Mouse (Mus musculus) myocyte (in vitro differentiated cells): ENCODE measurements around the gene Dock4.

Experiments
- CEBPB ChIP-seq: IDR thresholded peaks from 2 replicates; pipeline ENCODE4 v1.6.1; 2011; ENCODE audit warnings: mild to moderate bottlenecking, moderate library complexity; ENCODE audit not compliant: poor library complexity, insufficient read depth, severe bottlenecking
- MAX ChIP-seq: IDR thresholded peaks from one replicate; pipeline ENCODE4 v1.6.1; 2011; ENCODE audit warnings: low read depth, mild to moderate bottlenecking, control low read depth
- MYOD1 ChIP-seq, 3 experiments: IDR thresholded peaks; one replicate each; pipeline ENCODE4 v1.6.1; 2011; ENCODE audit warnings: control low read depth in 2 of 3, low read depth in 2 of 3, mild to moderate bottlenecking in 2 of 3, moderate library complexity in 1 of 3; ENCODE audit not compliant: insufficient read length in 2 of 3, control insufficient read depth in 1 of 3
- MYOG ChIP-seq, 3 experiments: IDR thresholded peaks; one replicate each; pipeline ENCODE4 v1.6.1; 2011; ENCODE audit warnings: control low read depth in 2 of 3, low read depth in 2 of 3, mild to moderate bottlenecking in 2 of 3; ENCODE audit not compliant: insufficient read length in 2 of 3, control insufficient read depth in 1 of 3, insufficient read depth in 1 of 3
- POLR2A ChIP-seq: IDR thresholded peaks from one replicate; pipeline ENCODE4 v1.6.1; 2011; ENCODE audit warnings: low read depth, mild to moderate bottlenecking, control low read depth, moderate library complexity; ENCODE audit not compliant: insufficient read length
- POLR2AphosphoS2 ChIP-seq: IDR thresholded peaks from one replicate; pipeline ENCODE4 v1.6.1; 2011; ENCODE audit warnings: low read depth, control low read depth; ENCODE audit not compliant: insufficient read length
- REST ChIP-seq: IDR thresholded peaks from one replicate; pipeline ENCODE4 v1.6.1; 2011; ENCODE audit warnings: mild to moderate bottlenecking, control low read depth, moderate library complexity; ENCODE audit not compliant: insufficient read depth, insufficient read length
- SRF ChIP-seq: IDR thresholded peaks from one replicate; pipeline ENCODE4 v1.6.1; 2011; ENCODE audit warnings: low read depth; ENCODE audit not compliant: control insufficient read depth, insufficient read length
- TCF12 ChIP-seq: IDR thresholded peaks from one replicate; pipeline ENCODE4 v1.6.1; 2011; ENCODE audit warnings: mild to moderate bottlenecking, control low read depth; ENCODE audit not compliant: poor library complexity, insufficient read depth, severe bottlenecking
- TCF3 ChIP-seq: IDR thresholded peaks from one replicate; pipeline ENCODE4 v1.6.1; 2011; ENCODE audit warnings: low read depth, control low read depth; ENCODE audit not compliant: insufficient read length
- USF1 ChIP-seq: IDR thresholded peaks from one replicate; pipeline ENCODE4 v1.6.1; 2011; ENCODE audit warnings: low read depth, mild to moderate bottlenecking, control low read depth, moderate library complexity

GRCm38 (mm10) chr12:40870387-40870786 is 424.6 kb downstream of the Dock4 start:
- TF ChIP-seq CEBPB (no peak), MAX (no peak), POLR2A (no peak), POLR2AphosphoS2 (no peak), MYOG (IDR thresholded peaks at IDR 0.05; ENCODE audit: control insufficient read depth in 1 of 3, insufficient read depth in 1 of 3, insufficient read length in 2 of 3, low read depth in 2 of 3) (no peak), TCF12 (no peak), MYOD1 (IDR thresholded peaks at IDR 0.05; ENCODE audit: control insufficient read depth in 1 of 3, insufficient read length in 2 of 3, low read depth in 2 of 3) (no peak), TCF3 (no peak), USF1 (no peak), SRF (no peak), REST (no peak)
